9 mouse cellular contexts compared by ENCODE assay signal in the genomic region with DNA sequence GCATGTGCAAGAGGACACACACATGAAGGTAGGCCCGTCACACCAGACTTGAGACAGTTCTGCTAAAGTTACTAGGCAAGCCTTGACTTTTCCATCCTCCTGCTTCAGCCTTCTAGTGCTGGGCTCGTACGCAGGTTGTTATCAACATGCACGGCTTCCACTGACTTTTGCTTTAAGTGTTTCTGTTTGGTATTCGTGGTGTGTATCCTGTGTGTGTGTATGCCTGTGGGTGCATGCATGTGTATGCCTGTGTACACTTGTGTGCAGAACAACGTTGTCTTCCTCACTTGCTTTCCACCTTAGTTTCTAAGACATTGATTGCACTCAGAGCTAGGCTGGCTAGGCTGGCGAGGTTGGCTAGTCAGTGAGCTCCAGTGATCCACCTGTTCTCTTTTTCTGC. TPM values are rescaled to one million over a fixed set of nuclear protein-coding genes. Genes with fewer than 3 reads are reported as not detected.
A peak's percentile ranks its signal among the peaks of the same experiment; 100 is the strongest.
DNase-seq lines count a peak whose midpoint lies in the region; ATAC-seq lines count a peak whose summit lies in the region.
"Had no signal": no experiment of that assay in that cellular context is flagged by ENCODE, and none has a peak within 500 bp of the region (broad histone marks: within the 10 kb centered on the region; RNA-seq: fewer than 3 reads in every experiment).

No protein-coding gene starts in this region.

- peaks cover 20% of the 10 kb centered on the region for H3K4me1 ChIP-seq in heart, embryonic 12.5 days (replicated peaks)
- H3K4me1 ChIP-seq in embryonic facial prominence, embryonic 15.5 days, result peaks cover 23% of the 10 kb centered on the region
- H3K4me1 ChIP-seq in liver, embryonic 13.5 days (replicated peaks), result peaks cover 81% of the 10 kb centered on the region

- H3K4me3 ChIP-seq in heart, embryonic 12.5 days, result peak overlapping the region; percentile 28
- H3K4me3 ChIP-seq in embryonic facial prominence, embryonic 15.5 days (replicated peaks), result peak overlapping the region; percentile 66
- peak overlapping the region; percentile 94 for H3K4me3 ChIP-seq in liver, embryonic 13.5 days (replicated peaks)

- H3K4me2 ChIP-seq in heart, embryonic 12.5 days, result peak overlapping the region; percentile 47
- peak overlapping the region; percentile 78; the same call in 1 of the 2 replicates for H3K4me2 ChIP-seq in embryonic facial prominence, embryonic 15.5 days (replicated peaks)
- peak overlapping the region; percentile 75 for H3K4me2 ChIP-seq in liver, embryonic 13.5 days

- peaks cover 13% of the 10 kb centered on the region for H3K27me3 ChIP-seq in heart, embryonic 12.5 days (replicated peaks)
- H3K27me3 ChIP-seq in embryonic facial prominence, embryonic 15.5 days, result no peaks in the 10 kb centered on the region
- H3K27me3 ChIP-seq in liver, embryonic 13.5 days, result no peaks in the 10 kb centered on the region

- no peaks in the 10 kb centered on the region for H3K36me3 ChIP-seq in heart, embryonic 12.5 days
- no peaks in the 10 kb centered on the region for H3K36me3 ChIP-seq in embryonic facial prominence, embryonic 15.5 days
- H3K36me3 ChIP-seq in liver, embryonic 13.5 days, result peaks cover 33% of the 10 kb centered on the region

- no peaks in the 10 kb centered on the region for H3K9me3 ChIP-seq in heart, embryonic 12.5 days (replicated peaks)
- H3K9me3 ChIP-seq in embryonic facial prominence, embryonic 15.5 days (replicated peaks), result no peaks in the 10 kb centered on the region
- no peaks in the 10 kb centered on the region for H3K9me3 ChIP-seq in liver, embryonic 13.5 days (replicated peaks)

- WGBS in heart, embryonic 12.5 days, result 73% methylated on average over 7 of the region's 7 CpGs
- 89% methylated on average over 7 of the region's 7 CpGs for WGBS in embryonic facial prominence, embryonic 15.5 days
- WGBS in liver, embryonic 13.5 days (ENCODE audit: insufficient replicate concordance), result 32% methylated on average over 7 of the region's 7 CpGs

- ATAC-seq in heart, embryonic 12.5 days (ENCODE audit: insufficient number of reproducible peaks, low FRiP score), result no peak
- ATAC-seq in embryonic facial prominence, embryonic 15.5 days (ENCODE audit: insufficient number of reproducible peaks, low FRiP score, low TSS enrichment, low read depth), result no peak
- ATAC-seq in liver, embryonic 13.5 days (ENCODE audit: low read depth), result no peak

- DNase-seq in heart, adult 8-10 months (ENCODE audit: low spot score), result no peak
- peak; percentile 68 for DNase-seq in A20 (ENCODE audit: low read depth, low spot score)
- DNase-seq in liver, embryonic 13.5 days, result no peak
- DNase-seq in B cell, adult 2 months, result no peak
- no peak for DNase-seq in embryo, embryonic 10 days (ENCODE audit: low spot score)
- DNase-seq in gastrocnemius, postnatal 14 days, result no peak
- DNase-seq: right cerebral cortex, postnatal 4 days had no signal

- intact Hi-C loops in gastrocnemius, postnatal 14 days (cut with DNase I; ENCODE audit: low total_unique reads), result no loop called here

- no peak overlapping the region for H3K27ac ChIP-seq in heart, embryonic 12.5 days (ENCODE audit: poor library complexity, severe bottlenecking)
- no peak overlapping the region for H3K27ac ChIP-seq in embryonic facial prominence, embryonic 15.5 days (replicated peaks)
- peak overlapping the region; percentile 98 for H3K27ac ChIP-seq in liver, embryonic 13.5 days

- H3K9ac ChIP-seq in heart, embryonic 12.5 days, result no peak overlapping the region
- no peak overlapping the region for H3K9ac ChIP-seq in embryonic facial prominence, embryonic 15.5 days
- H3K9ac ChIP-seq in liver, embryonic 13.5 days, result peak overlapping the region; percentile 98

RNA-seq across cellular contexts. Expression of gene Bmp2k, which starts 2.1 kb away (rescaled TPM):
- 9.9 and 10.6 TPM in 2 replicates for polyA plus RNA-seq in heart, embryonic 12.5 days (2016; fragmentation: Nextera tagmentation; extraction: Ambion mirVana)
- 1 to 10 TPM; 6.3 to 6.9 (median 6.6) TPM for total RNA-seq in heart, adult 8-10 months (2022)
- polyA plus RNA-seq in embryonic facial prominence, embryonic 15.5 days (2015; fragmentation: Nextera tagmentation; extraction: Ambion mirVana), result 14.4 and 14.6 TPM in 2 replicates
- 34.7 and 39.3 TPM in 2 replicates for polyA plus RNA-seq in liver, embryonic 13.5 days (2015; fragmentation: Nextera tagmentation; extraction: Ambion mirVana)
- total RNA-seq in gastrocnemius, postnatal 14 days (2021), result 10 to 100 TPM; 10.5 to 11.3 TPM

Comparison
In these comparisons a context has a peak if more than half of its experiments do, and no peak if none do; other contexts are left out.
1. H3K4me3 ChIP-seq: peak in every context shown above with its lines; median percentile 94 in liver, embryonic 13.5 days; 66 in embryonic facial prominence, embryonic 15.5 days; 28 in heart, embryonic 12.5 days.